Mouse (Mus musculus) gastrocnemius, postnatal 10 days (tissue): ENCODE results near the gene Pcdh11x. TPM values are rescaled to one million over a fixed set of nuclear protein-coding genes. Genes with fewer than 3 reads are reported as not detected.

Experiments
- total RNA-seq, 2 experiments: library from RNA; stranded (reverse); gene quantifications; 2 replicates each; pipeline ENCODE4 v1.2.3; 2021

Gene Pcdh11x
- total RNA-seq, 2 experiments from 2014 or later, result 0.40 to 0.63 TPM

Other genes with a start within 250 kb of the Pcdh11x start
- gene H2afb3, start 22.8 kb downstream of the Pcdh11x start, total RNA-seq, result not detected